Mouse (Mus musculus) gastrocnemius, postnatal 36 days (tissue): ENCODE measurements around the gene Rpl29. TPM values are rescaled to one million over a fixed set of nuclear protein-coding genes. Genes with fewer than 3 reads are reported as not detected.

ENCODE experiments used
- total RNA-seq, 2 experiments: library from RNA; stranded (reverse); gene quantifications; 2 replicates each; pipeline ENCODE4 v1.2.3; 2021

Rpl29 gene
- total RNA-seq, 2 experiments from 2014 or later = 218 to 266 TPM

Other genes with a start within 250 kb of the Rpl29 start
- gene Ppm1m, start 229.7 kb upstream of the Rpl29 start, total RNA-seq = 1 to 10 TPM; 3.0 to 3.3 TPM
- gene Twf2, start 226.3 kb upstream of the Rpl29 start, total RNA-seq = 100 to 1,000 TPM; 113 to 156 TPM
- under 1 TPM; 0.25 to 0.31 TPM for gene Tlr9, start 206.9 kb upstream of the Rpl29 start, total RNA-seq
- 100 to 1,000 TPM; 235 to 282 TPM for gene Alas1, start 180.8 kb upstream of the Rpl29 start, total RNA-seq
- gene Poc1a, start 148.4 kb upstream of the Rpl29 start, total RNA-seq = 1 to 10 TPM; 1.5 to 1.7 TPM
- 10 to 100 TPM; 24.9 to 28.3 TPM for gene Dusp7, start 60.8 kb upstream of the Rpl29 start, total RNA-seq
- 10 to 100 TPM in 1 of 2 experiments, 1 to 10 TPM in 1; 9.0 to 12.3 TPM for gene Acy1, start 8.9 kb downstream of the Rpl29 start, total RNA-seq
- gene Abhd14b, start 18.0 kb downstream of the Rpl29 start, total RNA-seq = 1 to 10 TPM; 3.5 to 4.5 TPM
- 10 to 100 TPM; 14.6 to 15.7 TPM for gene Abhd14a, start 18.2 kb downstream of the Rpl29 start, total RNA-seq
- 10 to 100 TPM; 58.0 to 58.3 TPM for gene Pcbp4, start 23.8 kb downstream of the Rpl29 start, total RNA-seq
- under 1 TPM in 1 of 2 experiments, not detected in 1; 0.30 TPM for gene Gpr62, start 36.5 kb downstream of the Rpl29 start, total RNA-seq
- gene Rrp9, start 46.5 kb downstream of the Rpl29 start, total RNA-seq = 10 to 100 TPM; 16.7 to 22.2 TPM
- 10 to 100 TPM; 62.1 to 78.7 TPM for gene Parp3, start 47.5 kb downstream of the Rpl29 start, total RNA-seq
- not detected for gene Iqcf1, start 70.5 kb downstream of the Rpl29 start, total RNA-seq
- not detected for gene Iqcf5, start 85.1 kb downstream of the Rpl29 start, total RNA-seq
- not detected for gene Iqcf3, start 132.2 kb downstream of the Rpl29 start, total RNA-seq
- gene Iqcf4, start 141.5 kb downstream of the Rpl29 start, total RNA-seq = not detected
- not detected for gene Iqcf6, start 197.1 kb downstream of the Rpl29 start, total RNA-seq
- not detected for gene Grm2, start 226.6 kb downstream of the Rpl29 start, total RNA-seq